Mouse (Mus musculus): ENCODE measurements around the gene Nasp. TPM values are rescaled to one million over a fixed set of nuclear protein-coding genes. Genes with fewer than 3 reads are reported as not detected.
A peak's percentile ranks its signal among the peaks of the same experiment; 100 is the strongest.

Nasp gene
- total RNA-seq, 2 experiments from 2014 or later, result 24.5 to 25.4 TPM

GRCm38 (mm10) chr4:116638821-116639220, 11.1 kb upstream of the Nasp start:
- DNase-seq (ENCODE audit: low spot score in 2 of 2), result no peak

GRCm38 (mm10) chr4:116635197-116635596, 7.5 kb upstream of the Nasp start:
- no peak for DNase-seq (ENCODE audit: low spot score in 2 of 2)

DNA sequence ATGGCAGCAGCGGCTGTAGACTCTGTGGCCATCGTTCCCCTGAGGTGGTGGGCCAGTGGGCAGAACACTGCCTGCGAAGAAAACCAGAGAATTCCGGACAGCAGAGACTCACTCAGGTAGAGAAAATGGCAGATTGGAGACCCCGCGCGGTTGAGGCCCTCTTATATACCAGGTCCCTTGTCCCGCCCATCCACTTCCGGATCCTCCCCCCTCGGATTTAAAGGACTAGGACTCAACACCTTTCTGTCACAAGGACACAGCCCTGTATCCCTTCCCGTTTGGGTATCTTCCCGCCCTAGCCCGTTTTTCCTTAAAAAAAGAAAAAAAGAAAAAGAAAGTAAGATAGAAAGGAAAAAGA, 403 bp downstream of the Nasp start:
- DNase-seq (ENCODE audit: low spot score in 2 of 2), result peak; percentile 80 to 93

DNA sequence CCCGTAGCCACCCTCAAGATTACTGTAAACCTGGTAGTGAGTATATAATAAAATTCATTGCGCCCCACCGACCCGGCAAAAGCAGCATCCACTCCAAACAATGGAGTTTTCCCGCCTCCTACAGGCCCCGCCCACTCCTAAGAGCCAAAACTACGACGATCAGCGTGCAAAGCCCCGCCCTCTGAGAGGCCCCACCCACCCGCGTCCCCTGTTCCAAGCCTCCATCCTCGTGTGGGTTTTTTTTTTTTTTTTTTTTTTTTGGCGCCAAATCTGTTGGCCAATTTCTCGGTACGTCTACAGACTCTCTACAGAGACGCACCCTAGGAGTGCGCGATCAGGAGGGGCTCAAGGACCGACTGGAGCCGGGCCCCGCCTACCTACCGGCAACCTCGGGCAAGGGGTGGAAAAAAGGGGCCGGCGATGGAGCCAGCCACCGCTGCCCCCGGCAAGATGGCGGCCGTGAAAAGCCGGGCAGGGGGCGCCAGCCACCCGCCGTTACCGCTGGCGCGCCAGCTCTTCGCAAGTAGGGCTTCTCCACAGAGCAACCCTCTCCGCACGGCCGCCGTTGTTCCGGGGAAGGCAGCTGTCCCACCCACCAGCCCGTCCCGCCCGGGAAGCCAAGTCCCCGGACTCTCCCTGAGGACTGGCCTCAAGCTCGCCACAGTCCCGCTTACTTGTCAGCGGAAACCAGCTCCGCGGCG, 933 bp downstream of the Nasp start:
- peak; percentile 29 to 72 for DNase-seq (ENCODE audit: low spot score in 2 of 2)

DNA sequence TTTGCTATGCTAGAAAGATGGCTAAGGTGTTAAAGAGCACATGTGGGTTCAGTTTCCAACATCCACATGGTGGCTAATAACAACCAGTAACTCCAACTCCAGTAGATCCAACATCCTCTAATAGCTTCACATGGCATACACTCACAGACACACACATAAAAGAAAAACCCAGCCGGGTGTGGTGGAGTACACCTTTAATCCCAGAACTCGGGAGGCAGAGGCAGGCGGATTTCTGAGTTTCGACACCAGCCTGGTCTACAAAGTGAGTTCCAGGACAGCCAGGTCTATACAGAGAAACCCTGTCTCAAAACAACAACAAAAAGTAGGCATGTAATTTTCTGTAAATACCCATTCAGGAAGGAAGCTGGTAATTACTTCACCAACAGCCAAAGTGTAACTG, 2.9 kb downstream of the Nasp start:
- DNase-seq (ENCODE audit: low spot score in 2 of 2), result no peak

GRCm38 (mm10) chr4:116615237-116615636, 12.5 kb downstream of the Nasp start:
- no peak for DNase-seq (ENCODE audit: low spot score in 2 of 2)

DNA sequence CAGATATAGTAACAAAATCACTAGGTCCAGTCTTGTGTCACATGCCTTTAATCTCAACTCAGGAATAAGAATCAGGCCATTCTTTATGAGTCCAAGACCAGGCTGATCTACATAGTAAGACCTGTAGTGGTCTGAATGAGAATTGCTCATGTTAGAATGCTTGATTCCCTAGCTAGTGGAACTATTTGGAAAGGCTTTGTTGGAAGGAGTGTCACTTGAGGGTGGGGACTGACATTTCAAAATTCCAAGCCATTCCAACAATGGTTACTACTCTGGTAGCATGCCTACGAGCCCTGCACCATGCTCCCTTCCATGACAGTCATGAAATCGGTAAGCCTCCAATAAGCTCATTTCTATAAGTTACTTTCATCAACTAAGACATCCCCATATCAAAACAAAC, 15.1 kb downstream of the Nasp start:
- no peak for DNase-seq (ENCODE audit: low spot score in 2 of 2)

DNA sequence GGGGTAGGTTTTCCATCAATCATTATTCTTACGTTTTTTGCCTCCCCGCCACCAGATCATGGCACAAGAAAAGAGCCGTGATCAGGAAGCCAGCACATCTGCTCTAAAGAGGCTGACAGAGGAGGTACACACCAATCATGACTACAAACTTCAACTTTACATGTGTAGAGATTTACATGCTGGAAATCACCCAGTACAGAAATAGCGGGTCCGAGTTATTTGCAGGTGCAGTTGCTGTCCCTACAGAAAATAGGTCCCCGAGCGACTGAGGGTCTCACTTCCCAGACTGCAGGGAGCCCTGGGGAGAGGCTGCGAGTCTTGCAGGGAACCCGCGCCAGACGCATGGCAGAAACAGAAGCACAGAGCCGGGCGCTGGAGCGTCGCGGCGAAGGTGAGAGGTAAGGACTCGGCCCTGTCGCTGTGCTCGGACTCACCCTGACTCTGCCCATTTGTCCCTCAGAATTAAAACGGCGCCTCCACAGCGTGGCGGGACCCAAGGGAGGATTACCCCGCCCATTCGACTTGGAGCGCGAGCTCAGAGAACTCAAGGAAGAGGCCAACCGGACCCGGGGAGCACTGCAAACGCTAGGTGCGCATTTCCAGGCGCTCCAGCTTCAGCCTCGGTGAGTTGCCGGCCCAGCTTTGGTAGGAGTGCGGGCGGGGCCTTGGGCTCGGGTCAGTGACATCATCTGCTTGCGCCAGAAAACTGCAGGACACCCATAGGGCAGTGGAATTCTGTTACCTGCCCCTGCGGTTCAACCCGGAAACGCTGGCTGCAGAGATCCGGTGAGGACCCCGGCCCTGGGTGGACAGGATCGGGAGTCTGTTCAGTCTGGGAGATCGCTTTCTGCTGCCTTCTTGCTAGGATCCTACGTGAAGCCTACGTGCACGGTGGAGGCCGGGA, 30.5 kb downstream of the Nasp start:
- DNase-seq (ENCODE audit: low spot score in 2 of 2), result peak; percentile 85 to 90

GRCm38 (mm10) chr4:116596379-116596778, 31.4 kb downstream of the Nasp start, which contains the start of gene Ccdc17:
Gene Ccdc17 (plus strand): TSS chr4:116596654.
- no peak for DNase-seq (ENCODE audit: low spot score in 2 of 2)

GRCm38 (mm10) chr4:116595793-116596192, 31.9 kb downstream of the Nasp start:
- DNase-seq (ENCODE audit: low spot score in 2 of 2), result no peak

- no peak for DNase-seq (ENCODE audit: low spot score in 2 of 2)
Measured at GRCm38 (mm10) chr4:116558151-116558882, 69.4 kb downstream of the Nasp start.

- DNase-seq (ENCODE audit: low spot score in 2 of 2), result peak; percentile 98
Measured at GRCm38 (mm10) chr4:116557306-116558121, 70.2 kb downstream of the Nasp start, which contains the start of gene Gpbp1l1. Gene Gpbp1l1 (plus strand): TSS chr4:116557658.

DNA sequence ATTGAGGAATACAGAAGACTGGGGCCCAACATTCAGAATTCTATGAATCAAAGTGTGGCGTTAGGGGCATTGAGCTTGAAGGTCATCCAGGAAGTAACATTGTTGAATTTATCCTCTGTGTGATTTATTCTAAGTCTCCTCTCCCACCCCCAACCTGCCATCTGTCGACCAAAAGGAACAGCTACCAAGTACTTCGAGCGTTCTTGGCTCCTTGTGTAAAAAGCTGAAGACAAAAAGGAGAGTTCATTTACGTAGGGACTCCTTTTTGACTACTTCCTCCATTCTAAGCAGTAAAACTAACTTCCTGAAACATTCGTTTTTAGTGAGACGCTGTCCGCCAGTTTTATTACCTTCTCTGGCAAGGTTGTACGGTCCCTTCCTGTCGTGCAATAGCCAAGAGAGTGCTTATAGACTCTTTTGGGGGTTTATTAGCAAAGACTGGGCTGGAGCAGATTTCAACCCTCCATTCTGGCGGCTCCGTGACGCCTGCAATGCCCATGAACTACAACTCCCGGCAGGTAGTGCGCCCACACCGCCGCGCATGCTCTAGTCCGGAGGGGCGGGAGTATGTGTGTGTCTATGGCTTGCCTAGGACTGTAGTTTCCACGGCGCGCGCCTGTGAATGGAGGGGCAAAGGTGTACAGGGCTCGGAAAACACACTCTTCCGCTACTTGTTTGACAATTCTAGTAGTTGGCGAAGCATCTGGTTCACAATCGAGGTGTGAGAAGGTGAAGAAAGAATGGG, 71.0 kb downstream of the Nasp start:
- peak; percentile 91 to 96 for DNase-seq (ENCODE audit: low spot score in 2 of 2)

- DNase-seq (ENCODE audit: low spot score in 2 of 2), result peak; percentile 71 to 88
Measured at GRCm38 (mm10) chr4:116555413-116556300, 72.1 kb downstream of the Nasp start, which contains the start of gene Tmem69. Gene Tmem69 (minus strand): TSS chr4:116555936.

- no peak for DNase-seq (ENCODE audit: low spot score in 2 of 2)
Measured at GRCm38 (mm10) chr4:116553035-116553434, 74.7 kb downstream of the Nasp start.
